Mouse (Mus musculus) mature B cell (primary cell): Measurements from ENCODE around the gene Polr3e.

Experiments
- in situ Hi-C: fragments of 300-500 bp; cut with MboI; formaldehyde crosslinking; loops from 2 replicates; pipeline ENCODE4 v1.14.3; 2019

The Polr3e gene

GRCm38 (mm10) chr7:120917592-120918461 lies at the start of gene Polr3e:
Gene Polr3e, plus strand, starts transcription at chr7:120917744.
- in situ Hi-C loops, result no loop called here

- in situ Hi-C loops, result no loop called here
Measured at GRCm38 (mm10) chr7:120869883-120870282, 47.7 kb upstream of the Polr3e start.

GRCm38 (mm10) chr7:120870431-120871008 lies 47.0 kb upstream of the Polr3e start:
- in situ Hi-C loops, result no loop called here

- in situ Hi-C loops, result no loop called here
Measured at GRCm38 (mm10) chr7:120873083-120873482, 44.5 kb upstream of the Polr3e start.

- in situ Hi-C loops, result no loop called here
Measured at GRCm38 (mm10) chr7:120874021-120874420, 43.5 kb upstream of the Polr3e start.

- in situ Hi-C loops, result no loop called here
Measured at GRCm38 (mm10) chr7:120874764-120875539, 42.6 kb upstream of the Polr3e start.

- in situ Hi-C loops, result no loop called here
Measured at GRCm38 (mm10) chr7:120875540-120876388, 41.8 kb upstream of the Polr3e start.

DNA sequence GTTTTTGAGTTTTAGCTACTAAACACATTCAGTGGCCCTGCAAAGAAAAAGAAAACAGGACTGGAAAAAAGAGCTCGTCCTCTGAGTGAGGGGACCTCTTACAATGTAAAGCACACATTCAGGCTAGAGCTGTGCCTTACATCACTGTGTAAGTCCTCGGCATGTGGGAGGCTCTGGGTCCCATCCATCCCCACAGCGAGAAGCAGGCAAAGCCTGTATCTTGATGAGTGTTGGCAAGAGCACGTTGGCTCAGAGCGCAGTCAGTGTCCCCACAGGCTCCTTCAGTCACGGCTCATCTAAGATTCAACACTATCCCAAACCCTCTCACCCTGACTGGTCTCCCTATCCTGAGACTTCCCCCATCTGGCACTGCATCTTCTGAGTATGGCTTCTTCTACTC lies 39.3 kb upstream of the Polr3e start:
- in situ Hi-C loops, result no loop called here

DNA sequence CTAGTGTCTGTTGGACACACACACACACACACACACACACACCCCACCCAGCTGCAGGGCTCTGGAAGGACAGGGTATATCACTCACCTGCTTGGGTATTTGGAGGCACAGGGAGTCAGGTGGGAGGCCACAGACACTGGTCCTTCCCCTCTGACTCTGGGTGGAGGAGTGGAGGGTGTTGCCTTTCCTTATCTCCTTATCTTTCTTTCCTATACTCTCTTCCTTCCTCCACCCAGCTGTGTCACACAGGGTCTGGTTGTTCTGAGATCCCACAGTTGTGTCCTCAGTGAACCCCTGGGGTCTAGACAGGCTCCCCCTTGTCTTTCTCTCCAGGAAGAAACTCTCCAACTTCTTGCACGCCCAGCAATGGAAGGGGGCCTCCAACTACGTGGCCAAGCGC lies 37.6 kb upstream of the Polr3e start:
- in situ Hi-C loops, result no loop called here

GRCm38 (mm10) chr7:120880770-120881169 lies 36.8 kb upstream of the Polr3e start:
- in situ Hi-C loops, result no loop called here

- in situ Hi-C loops, result no loop called here
Measured at GRCm38 (mm10) chr7:120881451-120881850, 36.1 kb upstream of the Polr3e start.

DNA sequence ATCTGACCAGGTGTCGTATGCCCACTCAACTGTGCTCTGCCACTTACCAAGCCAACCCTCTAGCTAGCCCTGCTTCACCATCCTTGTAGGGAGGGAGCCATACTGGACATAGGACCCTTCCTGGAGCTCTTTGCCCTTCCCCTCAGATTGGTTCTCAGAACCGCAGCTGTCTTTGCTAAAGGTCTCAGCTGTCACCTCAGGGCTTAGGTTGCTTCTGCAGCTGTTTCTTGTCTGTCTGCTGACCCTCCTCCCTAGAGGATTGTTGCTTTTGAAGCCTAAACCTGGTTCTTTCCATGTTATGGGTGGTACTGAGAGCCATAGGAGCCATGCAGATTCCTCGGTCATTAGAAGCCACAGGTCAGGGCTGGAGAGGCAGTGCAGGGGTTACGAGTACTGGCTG lies 34.9 kb upstream of the Polr3e start:
- in situ Hi-C loops, result no loop called here

GRCm38 (mm10) chr7:120883523-120884290 lies 33.8 kb upstream of the Polr3e start:
- in situ Hi-C loops, result no loop called here

- in situ Hi-C loops, result no loop called here
Measured at GRCm38 (mm10) chr7:120884746-120885145, 32.8 kb upstream of the Polr3e start.

- in situ Hi-C loops, result no loop called here
Measured at GRCm38 (mm10) chr7:120893123-120893522, 24.4 kb upstream of the Polr3e start.

GRCm38 (mm10) chr7:120897054-120897453 lies 20.5 kb upstream of the Polr3e start:
- in situ Hi-C loops, result no loop called here

DNA sequence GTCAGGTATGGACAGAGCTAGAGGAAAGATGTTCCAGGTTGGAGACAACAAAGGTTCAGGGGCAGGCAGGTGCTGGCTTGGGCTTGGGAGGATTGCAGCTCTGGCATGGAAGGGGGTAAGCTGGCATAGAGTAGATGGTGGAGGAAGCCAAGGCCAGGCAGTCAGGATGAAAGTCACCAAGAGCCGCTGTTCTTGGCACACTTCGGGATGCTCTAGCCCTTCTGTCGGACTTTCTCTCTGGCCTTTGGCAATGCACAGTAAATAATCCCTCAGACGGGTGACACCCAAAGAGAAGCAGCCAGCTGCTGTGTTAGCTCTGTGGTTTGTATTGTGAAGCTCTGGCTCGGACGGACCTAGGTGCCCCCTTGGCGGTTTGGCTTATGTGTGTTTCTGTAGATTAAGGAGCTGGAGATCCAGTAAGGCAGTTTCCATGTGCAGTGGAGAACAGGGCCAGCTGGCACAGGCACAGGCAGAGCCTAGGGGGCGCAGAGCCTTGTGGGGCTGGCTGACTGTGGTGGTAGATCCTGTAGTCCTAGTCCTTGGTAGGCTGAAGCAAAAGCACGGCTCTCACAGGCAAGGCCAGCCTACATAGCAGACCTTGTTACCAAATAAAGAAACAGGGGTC lies 19.7 kb upstream of the Polr3e start:
- in situ Hi-C loops, result no loop called here

GRCm38 (mm10) chr7:120900191-120900590 lies 17.4 kb upstream of the Polr3e start:
- in situ Hi-C loops, result loop anchor here (5.0 kb wide), 1 partner anchor 58 kb away; the partner anchor contains the start of gene Eef2k

DNA sequence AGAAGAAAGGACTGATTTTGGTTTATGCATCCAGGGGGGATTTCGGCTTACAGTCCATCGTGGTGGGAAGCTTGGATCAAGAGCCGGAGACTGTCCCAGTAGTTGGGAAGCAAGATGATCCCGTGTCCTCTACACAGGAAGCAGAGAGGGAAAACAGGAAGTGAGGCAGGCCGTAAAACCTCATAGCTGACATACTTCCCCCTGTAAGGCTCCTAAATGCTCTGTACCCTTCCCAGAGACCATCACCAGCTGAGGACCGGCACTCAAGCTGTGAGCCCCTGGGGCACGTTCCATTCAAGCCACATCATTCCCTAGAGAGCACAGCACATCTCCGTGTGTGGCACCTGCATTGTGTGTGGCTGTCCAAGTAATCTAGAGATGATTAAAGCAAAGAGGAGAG lies 15.8 kb upstream of the Polr3e start:
- in situ Hi-C loops, result loop anchor here (5.0 kb wide), 1 partner anchor 59 kb away; the partner anchor contains the start of gene Eef2k

DNA sequence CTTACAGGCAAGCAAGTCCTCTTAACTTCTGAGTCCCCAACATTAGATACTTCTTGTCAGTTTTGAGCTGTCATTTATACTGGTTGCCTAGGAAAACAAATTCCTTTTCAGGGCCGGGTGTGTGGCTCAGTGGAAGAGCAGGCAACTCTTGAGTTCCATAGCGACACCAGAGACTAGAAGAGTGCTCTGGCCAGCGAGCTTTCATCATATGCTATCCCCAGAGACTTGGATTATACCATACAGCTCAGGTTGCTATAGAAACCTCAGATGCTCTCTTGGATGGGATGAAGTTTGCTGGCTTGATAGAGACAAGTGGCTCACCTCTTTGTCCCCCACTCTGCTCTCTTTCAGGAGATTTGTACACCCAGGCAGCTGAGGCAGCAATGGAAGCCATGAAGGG lies 14.6 kb upstream of the Polr3e start:
- in situ Hi-C loops, result loop anchor here (5.0 kb wide), 1 partner anchor 61 kb away; the partner anchor contains the start of gene Eef2k
